Mouse (Mus musculus) C2C12 (cell line): ENCODE measurements around the gene Prr12.

Experiments
- CEBPB ChIP-seq: IDR thresholded peaks from one replicate; pipeline ENCODE4 v1.6.1; 2011; ENCODE audit warnings: low read depth, mild to moderate bottlenecking, control low read depth, moderate library complexity
- CTCF ChIP-seq: IDR thresholded peaks from one replicate; pipeline ENCODE4 v1.5.1; 2011; ENCODE audit not compliant: control insufficient read depth, insufficient read depth, insufficient read length

GRCm38 (mm10) chr7:45098541-45099240, 46.0 kb upstream of the Prr12 start:
- TF ChIP-seq CTCF (no peak), CEBPB (no peak)
